Mouse (Mus musculus) spleen, postnatal 10 days (tissue): ENCODE measurements at regions not wholly inside any gene's neighbourhood (a gene's known extent, or its start where the extent isn't known, plus 50 kb on each side); places are given as distances from the start of the nearest gene placed in this dataset.
A peak's percentile ranks its signal among the peaks of the same experiment; 100 is the strongest.
"Not testable (repeated sequence)": the region's sequence is repeated elsewhere in the genome, so short reads cannot be mapped to it uniquely, and the experiment has no call there.

Experiments
- DNase-seq, 2 experiments: peaks; one replicate each; pipeline ENCODE4 v3.0.0; 2021 to 2022; ENCODE audit warnings: low spot score in 2 of 2

GRCm38 (mm10) chr3:81742124-81742523, 190.3 kb upstream of the Ctso start:
- DNase-seq = no peak

DNA sequence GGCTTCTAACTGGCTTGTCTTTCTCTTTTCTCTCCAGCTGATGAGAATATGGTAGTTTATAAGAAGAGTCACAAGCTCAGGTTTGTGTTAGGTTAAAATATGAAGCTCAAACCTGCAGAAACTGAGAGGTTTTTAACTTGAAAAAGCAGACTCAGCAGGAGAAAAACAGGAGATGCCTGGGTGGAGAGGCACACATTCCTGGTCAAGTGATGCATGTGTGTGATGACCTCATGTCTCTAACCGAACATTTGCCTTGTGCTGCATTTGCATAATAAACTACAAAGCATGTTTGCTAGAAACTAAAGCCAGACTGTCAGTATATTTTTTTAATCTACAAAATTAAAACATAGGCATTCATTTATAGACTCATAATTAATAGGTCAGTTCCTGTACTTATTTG, 182.2 kb upstream of the Ctso start:
- DNase-seq = no peak

DNA sequence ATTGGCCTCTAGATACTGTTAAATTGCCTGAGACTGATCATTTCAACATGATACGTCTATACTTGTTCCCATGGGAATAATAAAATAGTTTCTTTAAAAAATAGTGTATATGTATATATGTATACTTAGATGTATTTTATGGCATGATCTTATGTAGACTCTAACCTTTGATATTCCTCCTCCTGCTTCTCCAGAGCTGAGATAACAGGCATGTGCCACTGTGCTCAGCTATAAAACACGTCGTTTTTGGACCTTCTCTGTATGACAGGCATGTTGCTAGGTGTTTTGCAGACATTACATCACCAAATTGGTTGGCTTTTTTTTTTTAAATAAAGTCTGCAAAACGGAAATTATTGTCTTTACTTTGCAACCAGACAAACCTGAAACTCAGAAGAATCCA, 179.4 kb upstream of the Ctso start:
- DNase-seq = no peak

DNA sequence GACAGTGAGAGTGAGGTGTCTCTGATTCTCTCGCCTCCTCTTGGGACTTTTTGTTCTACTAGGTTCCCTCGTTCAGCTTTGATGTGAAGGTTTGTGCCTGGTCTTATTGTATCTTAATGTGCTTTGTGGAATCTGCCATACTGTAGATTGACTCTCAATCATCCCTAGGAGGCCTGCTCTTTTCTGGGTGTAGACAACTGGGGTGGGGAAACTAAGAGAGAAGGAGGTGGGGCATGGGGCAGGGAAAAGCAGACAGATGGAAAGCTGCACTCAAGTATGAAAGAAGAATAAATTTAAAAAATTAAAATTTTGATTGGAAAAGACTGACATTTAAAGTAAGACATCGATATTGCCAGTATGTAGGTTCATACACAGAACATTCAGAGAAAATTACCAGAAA, 172.0 kb upstream of the Ctso start:
- DNase-seq = no peak

- DNase-seq = no peak
These were observed 171.5 kb upstream of the Ctso start for GRCm38 (mm10) chr3:81760914-81761313.

DNA sequence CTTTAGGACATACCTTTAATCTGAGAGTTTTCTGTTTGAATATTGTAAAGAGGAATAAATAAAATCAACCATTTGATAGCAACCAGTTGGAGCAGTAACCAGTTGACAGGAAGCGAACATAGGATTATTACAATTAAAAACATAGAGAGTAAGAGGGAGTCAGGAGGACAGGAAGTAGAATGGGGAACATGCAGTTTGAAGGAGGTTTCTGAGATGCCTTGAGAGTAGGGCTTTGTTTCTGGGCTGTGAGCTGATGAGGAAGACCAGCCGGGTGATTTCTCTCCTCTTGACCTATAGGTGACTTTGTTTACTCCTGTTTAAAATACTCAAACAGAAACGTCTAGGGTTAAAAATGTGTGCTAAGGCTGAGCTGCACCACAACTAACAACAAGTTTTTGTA, 160.6 kb upstream of the Ctso start:
- no peak for DNase-seq

DNA sequence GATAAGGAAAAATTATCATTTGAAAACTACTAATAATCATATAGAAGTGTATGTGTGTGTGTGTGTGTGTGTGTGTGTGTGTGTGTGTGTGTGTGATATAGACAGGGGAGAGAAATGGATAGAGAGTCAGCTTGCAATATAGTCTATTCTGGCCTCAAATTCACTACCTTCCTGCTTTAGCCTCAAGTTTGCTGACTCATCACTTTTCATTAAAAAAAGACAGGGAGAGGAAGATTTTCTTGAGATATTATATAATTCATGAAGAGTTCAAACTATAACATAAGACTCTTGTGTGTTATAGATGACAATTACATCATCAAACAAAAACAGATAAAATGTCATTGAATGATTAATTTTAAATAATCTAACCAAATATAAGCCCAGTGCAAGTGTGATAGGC, 159.4 kb upstream of the Ctso start:
- no peak for DNase-seq

DNA sequence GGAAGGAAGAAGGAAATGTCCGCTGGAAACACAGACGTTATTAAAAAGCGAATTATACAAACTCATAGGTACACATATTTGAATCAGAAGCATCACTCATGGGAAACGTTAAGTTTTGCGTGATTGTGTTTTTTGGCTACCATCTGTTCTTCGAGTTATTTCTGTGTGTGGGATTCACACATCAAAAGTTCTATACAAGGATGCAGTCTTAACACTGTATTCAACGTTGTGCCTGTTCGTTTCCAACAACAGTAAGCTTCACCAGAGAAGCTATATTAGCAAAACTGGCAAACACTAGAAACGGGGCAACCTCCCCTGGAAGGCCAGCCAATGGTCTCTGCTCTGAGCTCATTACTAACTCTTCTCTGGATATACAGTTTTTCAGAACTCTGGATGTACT, 150.3 kb upstream of the Ctso start:
- DNase-seq = no peak

- DNase-seq = peak in 1 of 2 experiments; percentile 15
These were observed 149.4 kb upstream of the Ctso start for GRCm38 (mm10) chr3:81782921-81783541.

- no peak for DNase-seq
These were observed 143.5 kb upstream of the Ctso start for GRCm38 (mm10) chr3:81788915-81789314.

- DNase-seq = no peak
These were observed 142.7 kb upstream of the Ctso start for GRCm38 (mm10) chr3:81789664-81790063.

GRCm38 (mm10) chr3:81802096-81802495, 130.3 kb upstream of the Ctso start:
- DNase-seq = no peak

- DNase-seq = no peak
These were observed 126.7 kb upstream of the Ctso start for GRCm38 (mm10) chr3:81805745-81806144.

GRCm38 (mm10) chr3:81809604-81810003, 122.8 kb upstream of the Ctso start:
- DNase-seq = no peak

- DNase-seq = no peak
These were observed 112.1 kb upstream of the Ctso start for GRCm38 (mm10) chr3:81820304-81820703.

DNA sequence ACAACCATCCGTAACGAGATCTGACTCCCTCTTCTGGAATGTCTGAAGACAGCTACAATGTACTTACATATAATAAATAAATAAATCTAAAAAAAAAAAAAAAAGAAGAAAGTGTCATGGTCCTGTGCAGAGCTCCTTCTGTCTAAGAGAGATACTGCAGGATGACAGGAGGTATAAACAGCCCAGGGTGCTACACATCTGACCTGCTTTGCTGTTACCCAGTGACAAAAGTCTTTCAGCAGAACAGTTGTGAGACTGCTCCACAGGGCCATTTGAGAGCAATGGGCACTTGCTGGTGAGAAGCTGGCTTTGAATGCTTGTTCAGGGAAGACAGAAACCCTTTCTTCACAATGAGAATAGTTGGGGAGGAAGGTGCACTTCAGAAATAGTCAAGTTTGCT, 102.9 kb upstream of the Ctso start:
- DNase-seq = no peak

DNA sequence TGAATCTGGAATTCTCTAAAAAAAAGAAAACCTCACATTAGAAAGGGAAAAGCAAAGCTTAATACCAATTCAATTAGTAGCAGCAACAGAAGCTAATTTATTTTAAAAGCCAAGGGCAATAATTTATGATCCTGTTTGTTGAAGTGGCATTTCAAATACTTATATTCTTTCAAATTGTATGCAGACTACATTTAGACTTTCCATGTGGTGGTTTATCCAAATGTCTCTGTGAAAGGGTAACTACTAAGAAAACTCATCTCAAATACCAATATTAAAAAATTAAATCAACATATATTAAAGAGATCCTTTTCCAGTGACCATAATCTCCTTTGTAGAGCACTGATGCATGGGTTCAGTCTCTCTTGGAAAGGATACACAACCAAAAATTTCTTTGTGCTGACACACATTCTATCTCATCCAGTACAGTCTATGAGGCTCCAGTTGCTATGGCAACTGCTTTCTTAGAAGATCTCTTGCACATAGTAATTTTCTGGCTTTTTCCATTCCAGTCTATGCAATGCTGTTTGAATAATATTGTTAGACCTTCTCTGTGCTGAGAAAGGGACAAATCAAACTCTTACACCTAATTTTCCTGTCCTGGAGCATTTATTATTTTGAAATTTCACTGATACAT, 102.3 kb upstream of the Ctso start:
- no peak for DNase-seq

- DNase-seq = no peak
These were observed 96.8 kb upstream of the Ctso start for GRCm38 (mm10) chr3:81835380-81836157.

- no peak for DNase-seq
These were observed 95.9 kb upstream of the Ctso start for GRCm38 (mm10) chr3:81836478-81836877.

- not testable (repeated sequence) for DNase-seq
These were observed 94.3 kb upstream of the Ctso start for GRCm38 (mm10) chr3:81838121-81838520.

- DNase-seq = no peak
These were observed 67.9 kb upstream of the Ctso start for GRCm38 (mm10) chr3:81864487-81864886.
